Mouse (Mus musculus): Measurements from ENCODE around the gene Zfp143.
"Not testable (repeated sequence)": the region's sequence is repeated elsewhere in the genome, so short reads cannot be mapped to it uniquely, and the experiment has no call there.

Zfp143 gene

GRCm38 (mm10) chr7:110061199-110061751, at the start of gene Zfp143:
Gene Zfp143 (plus strand): TSS chr7:110061217.
- DNase-seq (ENCODE audit: low spot score): peak; percentile 100

GRCm38 (mm10) chr7:110011417-110011816, 49.6 kb upstream of the Zfp143 start:
- no peak for DNase-seq (ENCODE audit: low spot score)

GRCm38 (mm10) chr7:110014272-110014671, 46.7 kb upstream of the Zfp143 start:
- DNase-seq (ENCODE audit: low spot score): no peak

- peak; percentile 87 for DNase-seq (ENCODE audit: low spot score)
Measured at GRCm38 (mm10) chr7:110018117-110018630, 42.8 kb upstream of the Zfp143 start, which contains the start of gene Ipo7. Gene Ipo7 (plus strand): TSS chr7:110018274.

GRCm38 (mm10) chr7:110018631-110019482, 42.2 kb upstream of the Zfp143 start:
- peak; percentile 14 for DNase-seq (ENCODE audit: low spot score)

GRCm38 (mm10) chr7:110023553-110023952, 37.5 kb upstream of the Zfp143 start:
- no peak for DNase-seq (ENCODE audit: low spot score)

GRCm38 (mm10) chr7:110026594-110026993, 34.4 kb upstream of the Zfp143 start:
- DNase-seq (ENCODE audit: low spot score): no peak

- no peak for DNase-seq (ENCODE audit: low spot score)
Measured at GRCm38 (mm10) chr7:110028826-110029225, 32.2 kb upstream of the Zfp143 start.

GRCm38 (mm10) chr7:110030342-110030741, 30.7 kb upstream of the Zfp143 start:
- DNase-seq (ENCODE audit: low spot score): no peak

GRCm38 (mm10) chr7:110057723-110058122, 3.3 kb upstream of the Zfp143 start:
- not testable (repeated sequence) for DNase-seq (ENCODE audit: low spot score)

GRCm38 (mm10) chr7:110059092-110059785, 1.8 kb upstream of the Zfp143 start:
- DNase-seq (ENCODE audit: low spot score): no peak

GRCm38 (mm10) chr7:110060106-110060668, 830 bp upstream of the Zfp143 start:
- no peak for DNase-seq (ENCODE audit: low spot score)

- no peak for DNase-seq (ENCODE audit: low spot score)
Measured at GRCm38 (mm10) chr7:110060669-110061198, 283 bp upstream of the Zfp143 start.

- DNase-seq (ENCODE audit: low spot score): peak; percentile 69
Measured at GRCm38 (mm10) chr7:110061752-110062273, 796 bp downstream of the Zfp143 start.

GRCm38 (mm10) chr7:110063731-110064130, 2.7 kb downstream of the Zfp143 start:
- DNase-seq (ENCODE audit: low spot score): no peak

- DNase-seq (ENCODE audit: low spot score): no peak
Measured at GRCm38 (mm10) chr7:110069070-110069469, 8.1 kb downstream of the Zfp143 start.

GRCm38 (mm10) chr7:110078168-110078567, 17.2 kb downstream of the Zfp143 start:
- DNase-seq (ENCODE audit: low spot score): no peak

- no peak for DNase-seq (ENCODE audit: low spot score)
Measured at GRCm38 (mm10) chr7:110083386-110084165, 22.6 kb downstream of the Zfp143 start.

- no peak for DNase-seq (ENCODE audit: low spot score)
Measured at GRCm38 (mm10) chr7:110085217-110085616, 24.2 kb downstream of the Zfp143 start.

GRCm38 (mm10) chr7:110087914-110088313, 26.9 kb downstream of the Zfp143 start:
- DNase-seq (ENCODE audit: low spot score): no peak

- DNase-seq (ENCODE audit: low spot score): no peak
Measured at GRCm38 (mm10) chr7:110091670-110092069, 30.7 kb downstream of the Zfp143 start.

All from left cerebral cortex, adult 11 months (tissue).